Mouse (Mus musculus) lung, embryonic 14.5 days (tissue): ENCODE measurements around the gene Gfod1. TPM values are rescaled to one million over a fixed set of nuclear protein-coding genes. Genes with fewer than 3 reads are reported as not detected.

ENCODE experiments used
- ATAC-seq: fragments of 200-750 bp; cut with Nextera tagmentation; 2 replicates; pipeline ENCODE4 v1.8.0; 2017; ENCODE audit warnings: mild to moderate bottlenecking, moderate TSS enrichment, moderate library complexity; ENCODE audit not compliant: insufficient read depth
- DNase-seq: peaks from one replicate; pipeline ENCODE4 v3.0.0-alpha.2; 2015
- H3K27ac ChIP-seq: fragments of 300-500 bp; sonication (generic); 2 replicates; pipeline ENCODE4 v1.5.1; 2014; ENCODE audit warnings: low read depth, mild to moderate bottlenecking, moderate library complexity
- H3K27me3 ChIP-seq: fragments of 300-500 bp; sonication (generic); 2 replicates; pipeline ENCODE4 v1.6.1; 2014; ENCODE audit warnings: low read length, control low read depth; ENCODE audit not compliant: insufficient read depth
- H3K36me3 ChIP-seq: fragments of 300-500 bp; sonication (generic); 2 replicates; pipeline ENCODE4 v1.6.1; 2014; ENCODE audit warnings: control low read depth; ENCODE audit not compliant: insufficient read depth
- H3K4me1 ChIP-seq: fragments of 300-500 bp; sonication (generic); 2 replicates; pipeline ENCODE4 v1.6.1; 2014; ENCODE audit warnings: antibody characterized with exemption, control low read depth; ENCODE audit not compliant: insufficient read depth
- H3K4me2 ChIP-seq: fragments of 300-500 bp; sonication (generic); 2 replicates; pipeline ENCODE4 v1.6.1; 2014; ENCODE audit warnings: mild to moderate bottlenecking
- H3K4me3 ChIP-seq: fragments of 300-500 bp; sonication (generic); 2 replicates; pipeline ENCODE4 v1.5.1; 2014; ENCODE audit warnings: low read depth, low read length
- H3K9ac ChIP-seq: fragments of 300-500 bp; sonication (generic); 2 replicates; pipeline ENCODE4 v1.6.1; 2014
- H3K9me3 ChIP-seq: fragments of 300-500 bp; sonication (generic); 2 replicates; pipeline ENCODE4 v1.6.1; 2016; ENCODE audit warnings: low read depth, low read length, control low read depth
- CTCF ChIP-seq: IDR thresholded peaks from 2 replicates; pipeline ENCODE4 v1.5.1; 2016; ENCODE audit warnings: antibody characterized with exemption, low read depth
- WGBS: fragments of 180-500 bp; shearing (Covaris S2); extraction: QIAGEN DNeasy Blood & Tissue Kit; methylation state at CpG from one replicate; pipeline ENCODE4 v1.1.7; 2014; 5-methylcytosine and 5-hydroxymethylcytosine counted together
- polyA plus RNA-seq: library from polyadenylated mRNA; unstranded; fragments of >200 nt; fragmentation: Nextera tagmentation; extraction: Ambion mirVana; gene quantifications from 2 replicates; pipeline ENCODE4 v1.2.1, GENCODE M21; 2014

Gfod1 gene
- polyA plus RNA-seq, 1 experiment from 2014 or later, result 1.4 TPM

GRCm38 (mm10) chr13:43252105-43252790, 51.7 kb downstream of the Gfod1 start:
- DNase-seq (no peak), ATAC-seq (no peak)
- Histone ChIP-seq H3K4me3 (no peak overlapping the region), H3K9me3 (no peaks in the 10 kb centered on the region), H3K9ac (no peak overlapping the region), H3K4me2 (no peak overlapping the region), H3K27me3 (no peaks in the 10 kb centered on the region), H3K36me3 (no peaks in the 10 kb centered on the region), H3K27ac (no peak overlapping the region), H3K4me1 (no peaks in the 10 kb centered on the region)
- 76% methylated on average over 8 of the region's 8 CpGs for WGBS
- TF ChIP-seq CTCF, result no peak

- Histone ChIP-seq H3K9ac (no peak overlapping the region), H3K4me1 (no peaks in the 10 kb centered on the region), H3K9me3 (no peaks in the 10 kb centered on the region), H3K36me3 (no peaks in the 10 kb centered on the region), H3K4me3 (no peak overlapping the region), H3K27me3 (no peaks in the 10 kb centered on the region), H3K4me2 (no peak overlapping the region), H3K27ac (no peak overlapping the region)
- DNase-seq (no peak), ATAC-seq (no peak)
- TF ChIP-seq CTCF, result no peak
- 88% methylated on average over 12 of the region's 12 CpGs for WGBS
These were observed 52.6 kb downstream of the Gfod1 start for GRCm38 (mm10) chr13:43251391-43251790.

GRCm38 (mm10) chr13:43250653-43251052, 53.3 kb downstream of the Gfod1 start:
- Histone ChIP-seq H3K4me3 (no peak overlapping the region), H3K9me3 (no peaks in the 10 kb centered on the region), H3K4me2 (no peak overlapping the region), H3K4me1 (no peaks in the 10 kb centered on the region), H3K27me3 (no peaks in the 10 kb centered on the region), H3K27ac (no peak overlapping the region), H3K36me3 (no peaks in the 10 kb centered on the region), H3K9ac (no peak overlapping the region)
- WGBS, result 54% methylated on average over 6 of the region's 6 CpGs
- DNase-seq, result no peak
- TF ChIP-seq CTCF, result no peak
- peak; percentile 74; the same call in 1 of the 2 replicates for ATAC-seq

- H3K4me1 ChIP-seq, result no peaks in the 10 kb centered on the region
- 69% methylated on average over 9 of the region's 9 CpGs for WGBS
- no peak overlapping the region for H3K27ac ChIP-seq
- no peak; the same call in 1 of the 2 replicates for ATAC-seq
- no peak overlapping the region for H3K4me3 ChIP-seq
- no peak for DNase-seq
- no peak overlapping the region for H3K4me2 ChIP-seq
- H3K9me3 ChIP-seq, result no peaks in the 10 kb centered on the region
- no peak for TF ChIP-seq CTCF
- no peaks in the 10 kb centered on the region for H3K36me3 ChIP-seq
- no peaks in the 10 kb centered on the region for H3K27me3 ChIP-seq
- no peak overlapping the region for H3K9ac ChIP-seq
These were observed 53.9 kb downstream of the Gfod1 start for GRCm38 (mm10) chr13:43250106-43250505.

GRCm38 (mm10) chr13:43248381-43248780, 55.6 kb downstream of the Gfod1 start:
- TF ChIP-seq CTCF, result no peak
- Histone ChIP-seq H3K27ac (no peak overlapping the region), H3K4me2 (no peak overlapping the region), H3K27me3 (no peaks in the 10 kb centered on the region), H3K9ac (no peak overlapping the region), H3K4me1 (no peaks in the 10 kb centered on the region), H3K36me3 (no peaks in the 10 kb centered on the region), H3K9me3 (no peaks in the 10 kb centered on the region), H3K4me3 (no peak overlapping the region)
- 72% methylated on average over 6 of the region's 6 CpGs for WGBS
- ATAC-seq, result no peak
- no peak for DNase-seq

- TF ChIP-seq CTCF, result no peak
- Histone ChIP-seq H3K27me3 (no peaks in the 10 kb centered on the region), H3K36me3 (no peaks in the 10 kb centered on the region), H3K4me1 (no peaks in the 10 kb centered on the region), H3K27ac (no peak overlapping the region), H3K4me2 (no peak overlapping the region), H3K9me3 (no peaks in the 10 kb centered on the region), H3K4me3 (no peak overlapping the region), H3K9ac (no peak overlapping the region)
- 94% methylated on average over 4 of the region's 4 CpGs for WGBS
- no peak for ATAC-seq
- DNase-seq, result no peak
These were observed 57.1 kb downstream of the Gfod1 start for GRCm38 (mm10) chr13:43246876-43247275.

GRCm38 (mm10) chr13:43243793-43244192, 60.2 kb downstream of the Gfod1 start:
- Histone ChIP-seq H3K9ac (no peak overlapping the region), H3K4me2 (no peak overlapping the region), H3K27ac (no peak overlapping the region), H3K9me3 (no peaks in the 10 kb centered on the region), H3K4me3 (no peak overlapping the region), H3K27me3 (no peaks in the 10 kb centered on the region), H3K36me3 (no peaks in the 10 kb centered on the region), H3K4me1 (peaks cover 12% of the 10 kb centered on the region; the same call in 1 of the 2 replicates)
- DNase-seq, result no peak
- no peak for ATAC-seq
- WGBS, result 31% methylated on average over 7 of the region's 7 CpGs
- TF ChIP-seq CTCF, result no peak
